Mouse (Mus musculus) neural tube, embryonic 15.5 days (tissue): ENCODE results near the gene Shisal1. TPM values are rescaled to one million over a fixed set of nuclear protein-coding genes. Genes with fewer than 3 reads are reported as not detected.
A peak's percentile ranks its signal among the peaks of the same experiment; 100 is the strongest.

Experiments
- ATAC-seq: fragments of 200-750 bp; cut with Nextera tagmentation; 2 replicates; pipeline ENCODE4 v1.8.0; 2017; ENCODE audit warnings: mild to moderate bottlenecking, moderate TSS enrichment, moderate library complexity; ENCODE audit not compliant: low FRiP score
- H3K27ac ChIP-seq: fragments of 300-500 bp; sonication (generic); replicated peaks from 2 replicates; pipeline ENCODE4 v1.5.1; 2015; ENCODE audit warnings: mild to moderate bottlenecking, inconsistent platforms
- H3K27me3 ChIP-seq: fragments of 300-500 bp; sonication (generic); replicated peaks from 2 replicates; pipeline ENCODE4 v1.6.1; 2015; ENCODE audit warnings: inconsistent platforms
- H3K36me3 ChIP-seq: fragments of 300-500 bp; sonication (generic); 2 replicates; pipeline ENCODE4 v1.6.1; 2015; ENCODE audit warnings: inconsistent platforms
- H3K4me1 ChIP-seq: fragments of 300-500 bp; sonication (generic); 2 replicates; pipeline ENCODE4 v1.6.1; 2015; ENCODE audit warnings: inconsistent platforms
- H3K4me2 ChIP-seq: fragments of 300-500 bp; sonication (generic); 2 replicates; pipeline ENCODE4 v1.6.1; 2015; ENCODE audit warnings: inconsistent platforms, mild to moderate bottlenecking, moderate library complexity
- H3K4me3 ChIP-seq: fragments of 300-500 bp; sonication (generic); replicated peaks from 2 replicates; pipeline ENCODE4 v1.5.1; 2015; ENCODE audit warnings: mild to moderate bottlenecking, inconsistent platforms
- H3K9ac ChIP-seq: fragments of 300-500 bp; sonication (generic); replicated peaks from 2 replicates; pipeline ENCODE4 v1.6.1; 2015; ENCODE audit warnings: mild to moderate bottlenecking, inconsistent platforms
- H3K9me3 ChIP-seq: fragments of 300-500 bp; sonication (generic); replicated peaks from 2 replicates; pipeline ENCODE4 v1.6.1; 2016; ENCODE audit warnings: inconsistent platforms
- WGBS: fragments of 180-500 bp; shearing (Covaris S2); methylation state at CpG from one replicate; pipeline ENCODE4 v1.1.7; 2015; ENCODE audit warnings: mixed read lengths; 5-methylcytosine and 5-hydroxymethylcytosine counted together
- polyA plus RNA-seq: library from polyadenylated mRNA; unstranded; fragments of >200 nt; fragmentation: Nextera tagmentation; extraction: Ambion mirVana; gene quantifications from 2 replicates; pipeline ENCODE4 v1.2.1, GENCODE M21; 2015

Gene Shisal1
- polyA plus RNA-seq, 1 experiment from 2014 or later = 8.0 TPM

DNA sequence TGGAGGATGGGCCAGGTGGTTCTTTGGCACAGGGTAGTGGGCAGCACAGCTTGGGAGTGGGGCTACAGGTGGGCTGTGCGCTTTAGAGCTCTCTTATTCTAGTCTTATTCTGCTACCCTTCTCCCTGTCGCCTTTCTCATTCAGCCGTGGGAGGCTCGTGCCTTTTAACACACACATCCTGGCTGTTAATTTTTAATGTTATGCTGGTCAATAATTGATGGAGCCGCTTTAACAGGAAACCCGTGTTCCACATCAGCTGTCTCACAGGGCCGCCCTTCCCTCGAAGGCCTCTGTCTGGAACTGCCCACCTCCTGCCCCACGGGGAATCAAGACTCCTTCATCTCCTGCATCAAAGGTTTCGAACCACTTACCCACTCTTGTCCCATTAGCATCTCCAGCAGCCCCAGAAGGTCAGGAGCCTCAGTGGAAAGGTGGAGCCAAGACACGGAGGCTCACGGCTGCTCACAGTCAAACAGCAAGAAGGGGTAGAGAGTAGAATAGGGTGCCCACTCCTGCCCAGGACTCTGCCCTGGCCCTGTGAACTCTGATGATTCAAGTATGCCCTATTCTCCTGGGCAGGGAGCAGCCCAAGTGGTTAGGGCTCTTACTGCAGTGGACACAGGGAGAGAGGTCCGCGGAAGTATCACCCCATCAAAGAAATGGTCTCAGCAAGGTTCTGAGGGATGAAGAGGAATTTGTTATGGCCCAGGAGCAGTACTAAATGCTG is 51.4 kb downstream of the Shisal1 start:
- 72% methylated on average over 14 of the region's 14 CpGs for WGBS
- Histone ChIP-seq H3K4me3 (no peak overlapping the region), H3K4me2 (no peak overlapping the region), H3K9me3 (no peaks in the 10 kb centered on the region), H3K4me1 (peaks cover 30% of the 10 kb centered on the region), H3K36me3 (no peaks in the 10 kb centered on the region), H3K27ac (no peak overlapping the region), H3K27me3 (no peaks in the 10 kb centered on the region), H3K9ac (no peak overlapping the region)
- ATAC-seq = no peak

DNA sequence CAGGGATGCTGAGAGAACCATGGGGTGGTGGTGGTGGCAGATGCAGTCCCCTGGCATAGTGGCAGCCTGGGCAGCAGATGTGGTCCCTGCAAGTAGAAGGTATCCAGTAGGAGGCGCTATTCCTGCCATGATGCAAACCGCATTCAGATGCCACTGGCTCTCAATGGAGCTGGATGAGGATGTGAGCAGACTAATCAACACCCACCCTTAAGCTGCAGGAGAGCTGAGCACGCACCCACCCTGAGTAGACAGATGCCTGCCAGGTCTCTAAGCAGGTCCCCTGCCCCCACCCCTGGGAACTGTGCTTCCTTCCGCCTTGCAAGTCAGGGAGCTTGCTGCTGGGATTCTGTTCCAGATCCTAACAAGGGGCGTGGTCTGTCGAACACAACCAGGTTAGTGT is 53.6 kb downstream of the Shisal1 start:
- no peak overlapping the region for H3K27ac ChIP-seq
- no peaks in the 10 kb centered on the region for H3K36me3 ChIP-seq
- H3K9ac ChIP-seq = no peak overlapping the region
- no peak overlapping the region for H3K4me3 ChIP-seq
- no peaks in the 10 kb centered on the region for H3K27me3 ChIP-seq
- H3K4me1 ChIP-seq = peaks cover 14% of the 10 kb centered on the region
- H3K4me2 ChIP-seq = no peak overlapping the region
- H3K9me3 ChIP-seq = 0 out of 2 replicates have a peak, but pooled peaks cover 2% of the 10 kb centered on the region
- WGBS = 50% methylated on average over 6 of the region's 6 CpGs
- ATAC-seq = 0 out of 2 replicates have a peak, but pooled peaks have one; percentile 28

DNA sequence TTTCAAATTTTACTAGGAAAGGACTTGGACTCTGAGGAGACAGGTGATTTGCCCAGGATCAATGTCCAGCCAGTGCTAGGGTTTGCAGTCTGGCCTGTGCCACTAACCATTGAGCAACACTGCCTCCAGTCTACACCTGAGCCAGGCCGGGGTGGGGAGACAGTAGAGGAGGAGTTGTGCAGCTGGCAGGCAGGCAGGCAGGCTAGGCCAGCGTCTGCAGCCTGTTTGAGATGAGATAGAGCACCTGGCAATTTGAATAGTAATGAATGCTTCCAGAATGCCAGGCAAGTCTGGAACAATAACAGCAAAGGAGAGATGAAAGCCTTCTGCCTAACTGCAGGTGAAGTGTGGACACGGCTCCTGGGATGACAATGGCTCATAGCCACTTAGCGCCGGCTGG is 54.1 kb downstream of the Shisal1 start:
- Histone ChIP-seq H3K4me3 (no peak overlapping the region), H3K36me3 (no peaks in the 10 kb centered on the region), H3K27ac (peak overlapping the region; percentile 13; the same call in 1 of the 2 replicates), H3K4me2 (no peak overlapping the region), H3K27me3 (no peaks in the 10 kb centered on the region), H3K9ac (no peak overlapping the region), H3K9me3 (peaks cover 7% of the 10 kb centered on the region; the same call in 1 of the 2 replicates), H3K4me1 (peaks cover 14% of the 10 kb centered on the region)
- WGBS = 40% methylated on average over 5 of the region's 5 CpGs
- ATAC-seq = 0 out of 2 replicates have a peak, but pooled peaks have one; percentile 25

DNA sequence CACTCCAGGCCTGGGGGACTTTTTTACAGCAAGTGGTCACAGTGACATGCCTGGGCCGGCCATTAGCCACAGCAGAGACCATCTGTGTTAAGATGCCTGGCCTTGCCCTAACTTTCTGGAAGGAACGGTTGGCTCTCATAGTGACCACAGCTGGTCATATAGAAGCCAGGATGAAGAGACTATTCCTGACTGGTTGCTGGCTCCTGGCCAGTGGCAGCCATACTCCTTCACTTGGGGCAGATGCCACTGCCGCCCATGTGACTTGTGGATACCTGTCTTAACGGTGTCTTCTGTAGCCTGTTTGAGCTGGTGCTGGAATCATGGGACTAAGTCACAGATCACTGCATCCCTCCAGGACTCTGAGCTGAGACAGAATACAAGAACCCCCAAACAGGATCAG is 54.8 kb downstream of the Shisal1 start:
- Histone ChIP-seq H3K9ac (no peak overlapping the region), H3K27me3 (no peaks in the 10 kb centered on the region), H3K4me1 (peaks cover 14% of the 10 kb centered on the region), H3K4me2 (no peak overlapping the region), H3K9me3 (peaks cover 7% of the 10 kb centered on the region; the same call in 1 of the 2 replicates), H3K27ac (no peak overlapping the region), H3K4me3 (no peak overlapping the region), H3K36me3 (peaks cover 2% of the 10 kb centered on the region; the same call in 1 of the 2 replicates)
- no peak for ATAC-seq
- WGBS = 92% methylated on average over 4 of the region's 4 CpGs

DNA sequence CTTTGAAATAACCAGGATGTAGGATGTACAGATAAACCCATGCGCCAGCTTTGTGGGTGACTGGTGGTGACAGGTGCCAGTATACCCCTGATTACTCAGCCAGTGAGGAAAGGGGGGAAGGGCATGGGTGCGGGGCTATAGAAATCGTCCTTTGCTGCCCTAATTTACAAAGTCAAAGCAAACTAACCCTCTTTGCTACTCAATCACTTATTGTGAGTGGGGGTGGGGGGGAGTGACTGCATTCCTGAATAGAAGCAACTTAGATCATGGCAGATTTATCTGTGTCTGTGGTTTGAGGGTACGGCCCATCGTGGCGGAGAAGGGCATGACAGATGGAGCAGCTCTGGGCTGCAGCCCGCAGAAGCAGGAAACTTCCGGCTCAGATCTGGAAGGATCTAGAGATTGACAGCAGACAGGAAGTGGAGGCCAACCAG is 58.2 kb downstream of the Shisal1 start:
- no peak overlapping the region for H3K27ac ChIP-seq
- H3K4me2 ChIP-seq = no peak overlapping the region
- ATAC-seq = no peak
- WGBS = 82% methylated on average over 8 of the region's 8 CpGs
- peaks cover 7% of the 10 kb centered on the region; the same call in 1 of the 2 replicates for H3K9me3 ChIP-seq
- H3K27me3 ChIP-seq = no peaks in the 10 kb centered on the region
- H3K36me3 ChIP-seq = peaks cover 2% of the 10 kb centered on the region; the same call in 1 of the 2 replicates
- H3K9ac ChIP-seq = no peak overlapping the region
- H3K4me3 ChIP-seq = no peak overlapping the region
- peaks cover 5% of the 10 kb centered on the region; the same call in 1 of the 2 replicates for H3K4me1 ChIP-seq

DNA sequence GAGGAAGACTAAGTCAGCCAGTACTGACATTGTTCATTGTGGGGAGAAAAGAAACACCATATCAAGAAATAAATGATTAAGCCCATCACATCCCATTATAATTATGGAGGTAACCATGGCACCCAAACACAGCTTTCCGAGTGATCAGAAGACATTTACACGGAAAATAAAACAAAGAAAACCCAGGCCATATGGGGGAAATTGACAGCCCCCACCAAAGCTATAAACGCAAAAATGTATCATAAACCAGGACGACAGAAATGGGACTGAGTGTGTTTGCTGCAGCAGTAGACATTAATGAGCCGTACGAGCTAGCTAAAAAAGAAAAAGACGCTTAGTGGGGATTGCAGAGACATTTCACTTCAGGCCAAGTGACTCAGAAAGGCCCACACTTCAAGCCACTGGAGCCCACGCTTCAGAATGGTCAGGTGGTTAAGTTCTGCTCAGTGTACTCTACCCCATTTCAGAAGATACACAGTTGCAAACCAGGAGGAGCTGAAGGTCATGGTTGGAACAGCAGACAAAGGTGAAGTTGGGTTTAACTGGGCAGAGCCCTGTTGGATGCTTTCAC is 60.8 kb downstream of the Shisal1 start:
- Histone ChIP-seq H3K4me1 (no peaks in the 10 kb centered on the region), H3K4me3 (no peak overlapping the region), H3K36me3 (peaks cover 2% of the 10 kb centered on the region; the same call in 1 of the 2 replicates), H3K27ac (peak overlapping the region; percentile 1; the same call in 1 of the 2 replicates), H3K9me3 (peaks cover 7% of the 10 kb centered on the region; the same call in 1 of the 2 replicates), H3K9ac (no peak overlapping the region), H3K27me3 (no peaks in the 10 kb centered on the region), H3K4me2 (no peak overlapping the region)
- ATAC-seq = no peak
- 62% methylated on average over 8 of the region's 8 CpGs for WGBS

DNA sequence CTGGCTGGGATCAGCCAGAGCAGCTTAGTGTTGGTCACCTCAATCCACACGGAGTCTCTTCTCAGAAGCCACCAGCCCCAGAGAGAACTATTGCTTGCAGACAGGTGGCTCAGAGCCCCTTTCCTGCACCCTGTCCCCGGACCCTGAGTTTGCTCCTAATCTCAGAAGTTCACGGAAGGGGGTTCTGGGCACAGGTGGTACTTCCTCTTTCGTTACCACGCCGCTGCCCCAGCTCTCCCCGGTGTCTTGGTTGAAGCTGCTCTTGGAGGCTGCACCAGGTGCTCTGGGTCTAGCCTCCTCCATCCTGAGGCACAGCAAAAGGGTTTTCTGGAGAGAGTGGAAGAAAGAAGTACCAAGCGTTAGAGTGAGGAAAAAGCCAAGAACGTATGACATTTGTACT is 62.8 kb downstream of the Shisal1 start:
- no peaks in the 10 kb centered on the region for H3K4me1 ChIP-seq
- ATAC-seq = no peak
- 94% methylated on average over 9 of the region's 9 CpGs for WGBS
- peaks cover 2% of the 10 kb centered on the region; the same call in 1 of the 2 replicates for H3K36me3 ChIP-seq
- no peak overlapping the region for H3K27ac ChIP-seq
- H3K4me2 ChIP-seq = no peak overlapping the region
- H3K9me3 ChIP-seq = peaks cover 7% of the 10 kb centered on the region; the same call in 1 of the 2 replicates
- H3K27me3 ChIP-seq = no peaks in the 10 kb centered on the region
- H3K4me3 ChIP-seq = no peak overlapping the region
- H3K9ac ChIP-seq = no peak overlapping the region

DNA sequence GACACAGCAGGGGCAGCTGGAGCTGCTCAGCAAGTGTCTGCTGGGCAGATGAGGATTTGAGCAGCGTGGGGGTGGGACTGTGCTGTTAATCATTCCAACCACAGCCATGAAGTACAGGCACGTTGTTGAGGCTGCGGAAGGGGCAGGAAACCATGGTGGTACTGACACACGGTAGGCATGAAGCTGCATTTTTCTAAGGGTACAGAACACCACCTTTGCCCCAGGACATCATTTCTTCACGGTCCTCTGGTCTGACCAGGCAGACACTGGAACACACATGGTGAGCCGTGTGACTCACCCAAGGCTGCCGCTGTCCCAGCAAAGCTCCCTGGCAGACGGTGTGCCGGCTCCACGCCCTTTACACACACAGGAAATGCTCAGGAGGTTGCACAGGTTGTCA is 66.7 kb downstream of the Shisal1 start:
- no peaks in the 10 kb centered on the region for H3K27me3 ChIP-seq
- H3K9me3 ChIP-seq = peaks cover 6% of the 10 kb centered on the region
- 75% methylated on average over 10 of the region's 10 CpGs for WGBS
- H3K4me1 ChIP-seq = no peaks in the 10 kb centered on the region
- no peak overlapping the region for H3K4me3 ChIP-seq
- no peak overlapping the region for H3K27ac ChIP-seq
- no peak overlapping the region for H3K9ac ChIP-seq
- H3K4me2 ChIP-seq = no peak overlapping the region
- ATAC-seq = no peak
- no peaks in the 10 kb centered on the region for H3K36me3 ChIP-seq

DNA sequence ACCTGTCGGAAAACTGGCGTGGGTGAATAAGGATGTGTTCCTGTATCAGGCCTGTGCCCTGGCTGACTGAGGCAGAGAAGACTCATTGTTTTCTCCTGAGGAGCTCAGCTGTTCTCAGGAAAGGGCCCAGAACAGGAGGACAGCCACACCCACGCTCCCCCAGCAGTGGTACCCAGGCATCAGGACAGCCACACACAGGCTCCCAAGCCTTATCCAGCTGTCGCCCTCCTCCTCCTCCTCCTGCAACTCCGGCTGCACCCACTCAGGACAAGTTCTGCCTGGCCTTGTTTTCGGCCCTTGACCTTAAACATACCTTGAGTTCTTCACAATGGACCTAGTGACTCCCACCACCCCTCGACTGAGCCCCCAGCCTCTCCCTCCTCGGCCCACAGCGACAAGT is 68.2 kb downstream of the Shisal1 start:
- ATAC-seq = no peak
- WGBS = 88% methylated on average over 9 of the region's 9 CpGs

DNA sequence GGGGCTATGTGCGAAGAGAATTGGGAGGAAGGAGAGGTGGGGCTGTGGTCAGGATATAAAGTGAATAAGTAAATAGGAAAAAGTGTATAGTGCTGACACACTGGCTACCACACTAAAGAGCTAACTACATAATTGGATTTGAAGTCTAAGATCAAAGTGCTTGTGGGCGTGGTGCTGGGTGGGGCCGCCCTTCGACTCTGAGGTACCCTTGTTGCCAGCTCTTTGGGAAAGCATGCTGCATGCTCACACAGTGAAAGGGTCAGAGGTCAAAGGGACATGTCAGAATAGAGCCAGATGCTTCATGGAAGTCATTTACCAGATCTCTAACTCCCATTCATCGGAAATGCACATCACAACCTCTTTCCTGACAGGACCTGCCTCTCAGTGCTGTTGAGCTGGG is 74.1 kb downstream of the Shisal1 start:
- Histone ChIP-seq H3K4me2 (no peak overlapping the region), H3K27me3 (no peaks in the 10 kb centered on the region), H3K36me3 (no peaks in the 10 kb centered on the region), H3K9me3 (peaks cover 9% of the 10 kb centered on the region), H3K27ac (no peak overlapping the region), H3K4me3 (no peak overlapping the region), H3K9ac (no peak overlapping the region), H3K4me1 (0 out of 2 replicates have a peak, but pooled peaks cover 6% of the 10 kb centered on the region)
- ATAC-seq = no peak
- 76% methylated on average over 5 of the region's 5 CpGs for WGBS

More for the DNA sequence above, 68.2 kb downstream of the Shisal1 start:
- H3K4me1 ChIP-seq = no peaks in the 10 kb centered on the region
- H3K27ac ChIP-seq = no peak overlapping the region
- H3K36me3 ChIP-seq = no peaks in the 10 kb centered on the region
- H3K4me2 ChIP-seq = no peak overlapping the region
- no peaks in the 10 kb centered on the region for H3K27me3 ChIP-seq
- H3K9ac ChIP-seq = no peak overlapping the region
- no peak overlapping the region for H3K4me3 ChIP-seq
- H3K9me3 ChIP-seq = peaks cover 9% of the 10 kb centered on the region

DNA sequence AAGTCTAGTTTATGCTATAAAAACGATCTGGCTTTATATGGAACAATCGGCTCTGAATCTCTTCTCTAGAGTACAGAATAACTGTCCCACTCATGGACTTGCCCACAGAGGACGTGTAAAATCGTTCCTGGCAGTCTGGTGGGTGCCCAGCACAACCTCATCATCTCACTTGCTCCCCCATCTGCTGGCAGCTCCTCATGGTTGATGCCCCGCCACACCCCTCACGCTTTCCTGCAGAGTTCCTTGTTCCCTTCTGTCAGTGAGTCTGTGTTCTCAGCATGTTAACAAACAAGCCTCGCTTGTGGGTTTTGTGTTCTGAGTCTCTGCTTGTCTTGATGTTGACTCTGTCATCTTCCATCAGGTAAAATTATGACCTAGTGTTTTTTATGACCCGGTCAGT is 79.5 kb downstream of the Shisal1 start:
- Histone ChIP-seq H3K4me3 (no peak overlapping the region), H3K4me1 (peaks cover 15% of the 10 kb centered on the region; the same call in 1 of the 2 replicates), H3K27ac (no peak overlapping the region), H3K9ac (no peak overlapping the region), H3K9me3 (no peaks in the 10 kb centered on the region), H3K36me3 (no peaks in the 10 kb centered on the region), H3K4me2 (no peak overlapping the region), H3K27me3 (no peaks in the 10 kb centered on the region)
- WGBS = 83% methylated on average over 8 of the region's 8 CpGs
- no peak for ATAC-seq

DNA sequence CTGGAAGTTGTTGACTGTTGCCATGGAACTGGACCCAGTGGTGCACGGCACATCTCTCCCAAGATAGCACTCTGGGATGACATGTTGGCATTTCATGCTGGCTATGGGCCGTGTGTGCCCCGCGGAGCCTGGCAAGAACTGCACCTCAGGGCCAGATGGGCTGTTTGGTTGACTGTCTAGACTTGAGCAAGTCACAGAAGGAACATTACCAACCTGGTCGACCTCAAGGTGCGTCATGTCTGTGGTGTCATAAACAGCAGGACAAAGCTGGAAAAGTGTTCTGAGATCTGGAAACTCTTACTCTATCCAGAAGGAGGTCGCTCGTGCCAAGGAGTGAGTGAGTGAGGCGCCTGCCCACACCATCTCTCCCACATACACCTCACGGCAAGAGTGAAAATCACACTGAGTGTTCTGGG is 80.3 kb downstream of the Shisal1 start:
- Histone ChIP-seq H3K4me2 (no peak overlapping the region), H3K27ac (no peak overlapping the region), H3K9ac (no peak overlapping the region), H3K27me3 (no peaks in the 10 kb centered on the region), H3K4me1 (peaks cover 15% of the 10 kb centered on the region; the same call in 1 of the 2 replicates), H3K9me3 (no peaks in the 10 kb centered on the region), H3K36me3 (no peaks in the 10 kb centered on the region), H3K4me3 (no peak overlapping the region)
- 65% methylated on average over 10 of the region's 10 CpGs for WGBS
- peak; percentile 41; the same call in 1 of the 2 replicates for ATAC-seq
